Mouse (Mus musculus) forelimb bud, embryonic 11.5 days (tissue): ENCODE measurements around the gene Vcl.

ENCODE experiments used
- DNase-seq: peaks from one replicate; pipeline ENCODE4 v3.0.0-alpha.2; 2012; ENCODE audit warnings: low read depth, low spot score

Vcl gene

DNA sequence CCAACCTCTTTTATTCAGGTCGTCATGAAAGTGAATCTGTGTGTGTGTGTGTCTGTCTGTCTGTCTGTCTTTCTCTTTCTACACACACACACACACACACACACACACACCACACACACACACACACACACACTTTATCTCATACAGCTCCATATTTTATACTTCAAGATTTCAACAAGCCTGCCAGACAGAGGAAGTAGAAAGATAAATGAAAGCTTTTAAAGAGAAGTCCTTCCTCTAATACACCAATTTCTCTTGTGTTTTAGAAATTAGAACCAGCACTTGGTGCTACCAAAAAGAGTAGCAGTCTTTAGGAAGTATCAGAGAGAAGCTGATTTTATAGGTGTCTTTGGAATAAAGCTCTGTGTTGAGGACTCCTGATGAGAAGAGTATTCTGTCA, 9.7 kb downstream of the Vcl start:
- no peak for DNase-seq

DNA sequence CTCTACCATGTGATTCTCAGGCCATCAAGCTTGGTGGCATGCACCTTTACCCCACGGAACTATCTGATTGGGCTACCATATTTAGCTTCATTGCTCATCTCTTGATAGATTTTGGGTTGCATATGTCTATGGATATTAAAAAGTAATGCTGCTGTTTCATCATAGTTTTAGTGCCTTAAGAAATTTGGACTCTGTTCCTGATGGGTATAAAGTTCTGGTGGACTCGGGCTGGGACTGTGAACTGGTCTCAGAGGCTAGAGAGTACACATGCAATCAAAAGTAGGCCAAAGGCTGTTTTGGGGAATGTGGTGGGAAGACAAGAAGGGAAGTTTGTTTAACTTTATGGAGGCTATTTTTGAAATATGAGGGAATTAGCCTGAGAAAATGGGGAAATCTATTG, 16.1 kb downstream of the Vcl start:
- DNase-seq: no peak

GRCm38 (mm10) chr14:20956021-20956420, 26.8 kb downstream of the Vcl start:
- peak; percentile 52 for DNase-seq

GRCm38 (mm10) chr14:20958971-20959370, 29.8 kb downstream of the Vcl start:
- no peak for DNase-seq

DNA sequence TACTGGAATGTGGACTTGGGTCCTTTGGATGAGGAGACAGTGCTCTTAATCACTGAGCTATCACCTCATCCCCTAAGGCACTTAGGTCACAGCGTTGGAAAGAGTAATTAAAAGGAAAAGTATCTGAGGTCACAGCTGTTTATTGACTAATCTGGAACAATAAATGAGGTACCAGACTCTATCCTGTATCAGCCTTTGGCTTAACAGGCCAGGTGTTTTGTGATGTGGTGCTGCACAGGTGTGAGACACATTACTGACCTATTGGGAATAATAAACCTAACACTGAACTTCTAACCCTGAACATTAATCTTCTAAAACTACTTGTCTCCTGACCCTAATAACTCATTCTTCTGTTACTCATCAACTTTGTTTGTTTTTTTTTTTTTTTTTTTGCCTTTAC, 33.3 kb downstream of the Vcl start:
- DNase-seq: no peak

DNA sequence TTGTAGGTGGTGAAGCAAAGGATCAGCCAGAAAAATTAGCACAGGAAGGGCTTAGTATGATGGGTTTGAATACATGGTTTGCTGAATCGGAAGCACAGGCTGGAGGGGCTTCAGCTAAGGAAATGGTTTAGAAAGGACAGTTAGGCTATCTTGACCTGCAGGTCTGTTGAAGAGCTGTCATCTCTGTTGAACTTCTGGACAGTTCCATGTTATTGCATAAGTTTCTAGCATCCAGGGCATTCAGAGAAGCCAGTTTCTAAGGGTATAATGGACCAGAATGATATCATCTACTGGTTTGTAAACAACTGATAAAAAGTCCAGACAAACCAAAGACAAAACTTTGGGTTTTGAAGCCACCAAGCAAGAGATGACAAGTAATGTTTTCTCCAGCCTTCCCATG, 33.7 kb downstream of the Vcl start:
- DNase-seq: no peak

GRCm38 (mm10) chr14:20963863-20964262, 34.7 kb downstream of the Vcl start:
- no peak for DNase-seq

- no peak for DNase-seq
These were observed 35.1 kb downstream of the Vcl start for GRCm38 (mm10) chr14:20964285-20964684.

- DNase-seq: no peak
These were observed 37.9 kb downstream of the Vcl start for GRCm38 (mm10) chr14:20966959-20967670.

- no peak for DNase-seq
These were observed 39.9 kb downstream of the Vcl start for GRCm38 (mm10) chr14:20969066-20969465.

DNA sequence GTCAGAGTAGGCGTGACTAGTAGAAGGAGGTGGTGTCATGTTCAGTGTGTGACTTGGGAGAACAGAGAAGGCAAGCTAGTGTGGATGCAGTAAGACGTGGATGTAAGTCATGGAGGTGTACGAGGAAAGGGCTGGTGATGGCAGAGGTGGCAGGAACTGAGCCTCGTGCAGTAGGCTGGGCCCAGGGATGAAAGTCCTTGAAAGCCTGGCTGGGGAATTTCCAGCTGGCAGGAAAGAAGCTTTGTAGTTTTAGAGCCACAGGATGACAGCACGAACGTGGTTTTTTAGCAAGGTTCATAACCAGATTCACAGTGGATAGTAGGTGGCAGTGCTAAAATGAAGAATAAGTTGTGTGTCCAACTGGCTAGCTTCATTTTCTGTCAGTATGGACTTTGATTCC, 41.2 kb downstream of the Vcl start:
- DNase-seq: no peak

- DNase-seq: no peak
These were observed 41.7 kb downstream of the Vcl start for GRCm38 (mm10) chr14:20970927-20971326.

GRCm38 (mm10) chr14:20973821-20974220, 44.6 kb downstream of the Vcl start:
- no peak for DNase-seq

DNA sequence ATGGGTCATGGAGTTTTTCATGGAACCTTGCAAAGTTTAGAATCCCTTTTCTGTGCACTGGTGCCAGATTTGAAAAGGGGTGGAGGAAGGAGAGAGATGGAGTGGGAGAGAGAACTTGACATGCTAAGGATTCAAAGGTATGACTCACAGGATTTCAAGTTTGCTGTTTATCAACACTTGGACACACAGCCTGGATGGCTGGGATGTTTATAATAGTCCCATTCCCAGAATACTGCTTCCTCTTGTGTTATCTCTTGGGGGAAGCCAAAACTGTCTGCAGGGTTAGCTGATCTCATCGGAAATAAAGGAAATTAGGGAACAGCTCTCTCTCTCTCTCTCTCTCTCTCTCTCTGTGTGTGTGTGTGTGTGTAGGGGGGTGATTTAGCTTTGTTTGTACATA, 47.5 kb downstream of the Vcl start:
- no peak for DNase-seq

GRCm38 (mm10) chr14:20977726-20978125, 48.5 kb downstream of the Vcl start:
- DNase-seq: no peak

DNA sequence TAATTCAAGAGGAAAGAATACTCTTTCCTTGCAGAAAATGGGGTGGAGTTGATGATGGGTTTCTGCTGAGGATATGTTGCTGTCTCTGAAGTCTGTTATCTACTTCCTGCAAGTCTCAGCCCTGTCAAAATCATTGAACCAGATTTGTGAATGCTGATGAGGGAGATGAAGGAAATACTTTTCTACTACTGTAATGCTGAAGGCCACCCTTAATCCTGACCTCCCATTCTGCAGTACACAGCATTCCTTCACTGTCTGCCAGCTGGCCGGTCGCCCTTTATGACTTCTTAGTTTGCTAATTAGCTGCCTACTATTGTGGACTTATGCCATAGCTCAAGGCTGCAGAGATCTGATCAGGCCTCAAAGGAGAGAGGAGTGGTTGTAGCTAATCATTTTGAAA, 54.6 kb downstream of the Vcl start:
- DNase-seq: no peak

- DNase-seq: no peak
These were observed 56.3 kb downstream of the Vcl start for GRCm38 (mm10) chr14:20985482-20985881.

DNA sequence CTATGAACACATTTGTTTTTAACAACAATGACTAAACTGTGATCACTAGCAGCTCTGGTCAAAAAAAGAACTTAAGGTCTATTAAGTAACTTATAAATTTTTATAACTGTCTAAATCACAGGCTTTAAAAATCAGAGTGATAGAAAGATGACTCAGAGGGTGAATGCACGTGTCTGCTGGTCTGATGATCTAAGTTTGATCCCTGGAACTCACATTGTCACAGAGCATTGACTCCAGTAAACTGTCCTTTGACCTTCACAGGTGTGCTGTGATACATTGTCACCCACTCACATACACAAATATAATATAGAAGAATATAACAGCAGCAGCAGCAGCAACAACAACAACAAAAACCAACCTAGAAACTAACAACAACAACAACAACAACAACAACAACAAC, 62.3 kb downstream of the Vcl start:
- DNase-seq: no peak

- DNase-seq: peak; percentile 59
These were observed 64.0 kb downstream of the Vcl start for GRCm38 (mm10) chr14:20993067-20993691.

DNA sequence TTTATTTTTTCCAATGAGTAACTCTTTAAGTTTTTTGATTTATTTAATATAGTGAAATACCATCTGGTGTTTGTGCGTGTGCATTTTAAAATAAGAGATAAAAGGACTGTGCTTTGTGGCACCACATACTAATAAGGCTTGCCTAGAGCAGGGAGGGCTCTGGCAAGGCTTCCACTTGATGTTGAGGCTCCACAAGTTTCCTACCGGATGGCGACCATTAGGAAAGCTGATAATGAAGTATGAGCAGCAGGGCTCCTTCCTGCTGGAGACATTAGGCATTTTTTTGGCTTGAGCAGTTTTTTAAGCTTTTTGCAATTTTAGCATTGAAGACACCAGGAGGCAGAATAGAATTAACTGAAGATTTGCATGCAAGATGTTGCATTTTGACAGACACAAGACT, 65.3 kb downstream of the Vcl start:
- no peak for DNase-seq

GRCm38 (mm10) chr14:20995497-20995896, 66.3 kb downstream of the Vcl start:
- no peak for DNase-seq

DNA sequence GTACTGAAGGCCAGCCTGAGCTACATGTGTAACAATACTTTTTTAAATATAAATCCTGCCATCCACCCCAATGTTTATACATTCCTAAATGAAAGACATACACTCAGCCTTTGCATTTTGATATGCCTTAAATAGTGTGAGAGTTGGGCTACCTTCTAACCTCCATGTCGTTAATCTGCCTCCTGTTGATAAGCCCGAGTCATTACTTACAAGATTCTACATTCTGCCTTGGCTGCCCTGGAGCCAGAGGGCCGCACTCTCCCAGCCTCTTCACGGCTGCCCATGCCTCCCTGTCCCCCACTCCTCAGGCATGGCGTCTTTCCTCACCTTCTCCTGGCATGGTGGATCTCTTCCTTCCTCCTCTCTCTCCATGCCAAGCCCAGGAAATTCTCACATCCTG, 67.2 kb downstream of the Vcl start:
- DNase-seq: no peak

DNA sequence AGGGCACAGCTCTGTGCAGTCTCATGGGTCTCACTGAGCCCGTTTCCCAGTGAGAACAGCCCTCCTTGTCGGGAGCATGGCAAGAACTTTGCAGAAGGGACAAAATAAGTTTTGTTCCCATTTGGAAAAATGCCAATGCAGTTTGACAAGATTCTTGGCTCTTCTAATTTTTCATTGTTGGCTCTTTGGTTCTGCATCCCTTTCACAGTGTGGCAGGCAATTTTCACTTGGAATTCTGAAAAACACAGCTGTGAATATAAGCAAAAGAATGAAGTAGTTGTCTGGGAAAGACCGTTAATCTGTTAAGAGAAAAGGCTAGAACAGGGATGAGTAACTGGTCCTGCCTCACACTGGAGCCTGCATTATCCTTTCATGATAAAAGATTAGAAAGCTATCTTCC, 68.3 kb downstream of the Vcl start:
- no peak for DNase-seq

DNA sequence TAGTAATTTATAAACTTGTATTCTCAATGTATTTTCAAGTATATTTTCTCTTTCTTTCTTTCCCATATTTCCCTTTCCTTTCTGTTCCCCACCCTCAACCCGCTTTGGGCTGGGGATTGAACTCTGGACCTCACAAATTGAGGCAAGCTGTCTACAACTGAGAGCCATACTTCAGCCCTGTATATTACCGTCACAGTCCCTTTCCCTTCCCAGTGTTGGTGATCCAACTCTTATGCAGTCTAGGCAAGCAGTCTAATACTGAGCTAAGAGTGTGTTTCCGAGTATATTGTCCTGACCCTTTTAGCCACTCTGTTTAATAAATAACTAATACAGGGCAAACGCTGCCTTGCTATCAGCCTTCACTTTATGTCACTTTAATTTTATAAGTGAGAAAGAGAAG, 70.4 kb downstream of the Vcl start:
- no peak for DNase-seq
